Mouse (Mus musculus) embryonic fibroblast, embryonic 13.5 days (primary cell): Measurements from ENCODE around the gene Dgki.

Source experiments
- CTCF ChIP-seq: IDR thresholded peaks from 2 replicates; pipeline ENCODE4 v1.5.1; 2011; ENCODE audit warnings: mild to moderate bottlenecking, control low read depth, low read length, moderate library complexity, borderline replicate concordance; ENCODE audit not compliant: insufficient read depth
- POLR2A ChIP-seq: IDR thresholded peaks from 2 replicates; pipeline ENCODE4 v1.6.1; 2011; ENCODE audit warnings: low read depth, mild to moderate bottlenecking, control low read depth, low read length, moderate library complexity

- TF ChIP-seq CTCF, result no peak
- no peak for TF ChIP-seq POLR2A
Observed at GRCm38 (mm10) chr6:36816666-36817065, 483.3 kb downstream of the Dgki start.
